Mouse (Mus musculus) embryonic facial prominence, embryonic 13.5 days (tissue): ENCODE results near the gene Usp4. TPM values are rescaled to one million over a fixed set of nuclear protein-coding genes. Genes with fewer than 3 reads are reported as not detected.
"Not testable (repeated sequence)": the region's sequence is repeated elsewhere in the genome, so short reads cannot be mapped to it uniquely, and the experiment has no call there.

Source experiments
- ATAC-seq: fragments of 200-750 bp; cut with Nextera tagmentation; 2 replicates; pipeline ENCODE4 v1.8.0; 2017; ENCODE audit warnings: low read depth; ENCODE audit not compliant: insufficient number of reproducible peaks, insufficient read depth, low FRiP score, low TSS enrichment
- H3K27ac ChIP-seq: fragments of 300-500 bp; sonication (generic); 2 replicates; pipeline ENCODE4 v1.5.1; 2015; ENCODE audit warnings: moderate library complexity, mild to moderate bottlenecking, inconsistent platforms
- H3K27me3 ChIP-seq: fragments of 300-500 bp; sonication (generic); 2 replicates; pipeline ENCODE4 v1.6.1; 2015; ENCODE audit warnings: mild to moderate bottlenecking, inconsistent platforms
- H3K36me3 ChIP-seq: fragments of 300-500 bp; sonication (generic); 2 replicates; pipeline ENCODE4 v1.6.1; 2015; ENCODE audit warnings: mild to moderate bottlenecking, inconsistent platforms
- H3K4me1 ChIP-seq: fragments of 300-500 bp; sonication (generic); 2 replicates; pipeline ENCODE4 v1.6.1; 2015; ENCODE audit warnings: inconsistent platforms
- H3K4me2 ChIP-seq: fragments of 300-500 bp; sonication (generic); 2 replicates; pipeline ENCODE4 v1.6.1; 2015; ENCODE audit warnings: moderate library complexity, mild to moderate bottlenecking, inconsistent platforms
- H3K4me3 ChIP-seq: fragments of 300-500 bp; sonication (generic); 2 replicates; pipeline ENCODE4 v1.5.1; 2015; ENCODE audit warnings: mild to moderate bottlenecking, inconsistent platforms
- H3K9ac ChIP-seq: fragments of 300-500 bp; sonication (generic); 2 replicates; pipeline ENCODE4 v1.6.1; 2015; ENCODE audit warnings: mild to moderate bottlenecking, inconsistent platforms
- H3K9me3 ChIP-seq: fragments of 300-500 bp; sonication (generic); 2 replicates; pipeline ENCODE4 v1.6.1; 2016; ENCODE audit warnings: inconsistent platforms
- WGBS: fragments of 180-500 bp; shearing (Covaris S2); methylation state at CpG from one replicate; pipeline ENCODE4 v1.1.7; 2015; ENCODE audit warnings: mixed read lengths; 5-methylcytosine and 5-hydroxymethylcytosine counted together
- polyA plus RNA-seq: library from polyadenylated mRNA; unstranded; fragments of >200 nt; fragmentation: Nextera tagmentation; extraction: Ambion mirVana; gene quantifications from 2 replicates; pipeline ENCODE4 v1.2.1, GENCODE M21; 2015

Gene Usp4
- 106 and 110 TPM in 2 replicates for polyA plus RNA-seq

GRCm38 (mm10) chr9:108347540-108348289 lies at the start of gene Usp4:
Gene Usp4, plus strand, starts transcription at chr9:108347853.
- peak within 1 kb of the TSS; percentile 93 for H3K4me3 ChIP-seq
- ATAC-seq, result peak; percentile 92
- H3K4me1 ChIP-seq, result peaks cover 14% of the 10 kb centered on the region
- peak within 1 kb of the TSS; percentile 92 for H3K9ac ChIP-seq
- peak within 1 kb of the TSS; percentile 97 for H3K27ac ChIP-seq
- no peaks in the 10 kb centered on the region for H3K9me3 ChIP-seq
- H3K36me3 ChIP-seq, result peaks cover 30% of the 10 kb centered on the region
- WGBS, result under 1% methylated on average over 62 of the region's 75 CpGs
- peak within 1 kb of the TSS; percentile 81 for H3K4me2 ChIP-seq
- H3K27me3 ChIP-seq, result no peaks in the 10 kb centered on the region

GRCm38 (mm10) chr9:108301853-108302252 lies 45.8 kb upstream of the Usp4 start:
- ATAC-seq, result no peak
- Histone ChIP-seq H3K27me3 (no peaks in the 10 kb centered on the region), H3K4me3 (no peak overlapping the region), H3K9ac (no peak overlapping the region), H3K27ac (no peak overlapping the region), H3K9me3 (no peaks in the 10 kb centered on the region), H3K36me3 (peaks cover 42% of the 10 kb centered on the region), H3K4me2 (no peak overlapping the region), H3K4me1 (peaks cover 6% of the 10 kb centered on the region)
- WGBS, result 84% methylated on average over 3 of the region's 3 CpGs

- Histone ChIP-seq H3K36me3 (peaks cover 38% of the 10 kb centered on the region), H3K27me3 (no peaks in the 10 kb centered on the region), H3K9ac (peak overlapping the region; percentile 89; the same call in 1 of the 2 replicates), H3K4me2 (peak overlapping the region; percentile 86), H3K4me1 (peaks cover 25% of the 10 kb centered on the region), H3K4me3 (peak overlapping the region; percentile 94), H3K27ac (no peak overlapping the region), H3K9me3 (no peaks in the 10 kb centered on the region)
- no peak for ATAC-seq
- WGBS, result 88% methylated on average over 4 of the region's 4 CpGs
These were observed 42.9 kb upstream of the Usp4 start for GRCm38 (mm10) chr9:108304716-108305115.

GRCm38 (mm10) chr9:108305170-108305569 lies 42.5 kb upstream of the Usp4 start:
- Histone ChIP-seq H3K27ac (peak overlapping the region; percentile 100), H3K27me3 (no peaks in the 10 kb centered on the region), H3K9me3 (no peaks in the 10 kb centered on the region), H3K4me3 (peak overlapping the region; percentile 94), H3K4me2 (peak overlapping the region; percentile 86), H3K36me3 (peaks cover 38% of the 10 kb centered on the region), H3K9ac (peak overlapping the region; percentile 89), H3K4me1 (peaks cover 25% of the 10 kb centered on the region)
- WGBS, result 4% methylated on average over 1 of the region's 1 CpGs
- ATAC-seq, result no peak

- peak within 1 kb of the TSS; percentile 86 for H3K4me2 ChIP-seq
- peak within 1 kb of the TSS; percentile 94 for H3K4me3 ChIP-seq
- H3K36me3 ChIP-seq, result peaks cover 31% of the 10 kb centered on the region
- peak; percentile 98 for ATAC-seq
- peaks cover 27% of the 10 kb centered on the region for H3K4me1 ChIP-seq
- H3K27me3 ChIP-seq, result no peaks in the 10 kb centered on the region
- peak within 1 kb of the TSS; percentile 98 for H3K9ac ChIP-seq
- WGBS, result under 1% methylated on average over 78 of the region's 81 CpGs
- H3K9me3 ChIP-seq, result no peaks in the 10 kb centered on the region
- H3K27ac ChIP-seq, result peak within 1 kb of the TSS; percentile 100
These were observed 41.8 kb upstream of the Usp4 start, which contains the start of the genes Rhoa and Tcta for GRCm38 (mm10) chr9:108305629-108306520. Gene Rhoa, plus strand, starts transcription at chr9:108306129. Gene Tcta, minus strand, starts transcription at chr9:108306160.

GRCm38 (mm10) chr9:108306571-108306980 lies 41.1 kb upstream of the Usp4 start:
- H3K27ac ChIP-seq, result peak overlapping the region; percentile 100
- 1% methylated on average over 48 of the region's 51 CpGs for WGBS

GRCm38 (mm10) chr9:108307021-108307807 lies 40.4 kb upstream of the Usp4 start:
- peaks cover 21% of the 10 kb centered on the region for H3K36me3 ChIP-seq
- no peak for ATAC-seq
- H3K27ac ChIP-seq, result peak overlapping the region; percentile 100
- peak overlapping the region; percentile 86 for H3K4me2 ChIP-seq
- no peaks in the 10 kb centered on the region for H3K27me3 ChIP-seq
- peak overlapping the region; percentile 98 for H3K9ac ChIP-seq
- WGBS, result 18% methylated on average over 12 of the region's 12 CpGs
- H3K4me1 ChIP-seq, result peaks cover 27% of the 10 kb centered on the region
- H3K4me3 ChIP-seq, result peak overlapping the region; percentile 94
- no peaks in the 10 kb centered on the region for H3K9me3 ChIP-seq

More at GRCm38 (mm10) chr9:108306571-108306980, 41.1 kb upstream of the Usp4 start:
- H3K9ac ChIP-seq, result peak overlapping the region; percentile 98
- H3K9me3 ChIP-seq, result no peaks in the 10 kb centered on the region
- no peaks in the 10 kb centered on the region for H3K27me3 ChIP-seq
- H3K4me3 ChIP-seq, result peak overlapping the region; percentile 94
- peaks cover 26% of the 10 kb centered on the region for H3K36me3 ChIP-seq
- H3K4me1 ChIP-seq, result peaks cover 27% of the 10 kb centered on the region
- peak overlapping the region; percentile 86 for H3K4me2 ChIP-seq
- peak; percentile 62 for ATAC-seq

- peaks cover 11% of the 10 kb centered on the region for H3K36me3 ChIP-seq
- H3K9me3 ChIP-seq, result no peaks in the 10 kb centered on the region
- H3K4me2 ChIP-seq, result peak overlapping the region; percentile 86
- peak overlapping the region; percentile 94 for H3K4me3 ChIP-seq
- 55% methylated on average over 2 of the region's 2 CpGs for WGBS
- no peaks in the 10 kb centered on the region for H3K27me3 ChIP-seq
- H3K27ac ChIP-seq, result no peak overlapping the region
- ATAC-seq, result no peak
- H3K9ac ChIP-seq, result peak overlapping the region; percentile 67
- peaks cover 27% of the 10 kb centered on the region for H3K4me1 ChIP-seq
These were observed 39.5 kb upstream of the Usp4 start for GRCm38 (mm10) chr9:108308141-108308540.

- peaks cover 35% of the 10 kb centered on the region for H3K36me3 ChIP-seq
- H3K4me1 ChIP-seq, result no peaks in the 10 kb centered on the region
- WGBS, result 94% methylated on average over 3 of the region's 3 CpGs
These were observed 30.1 kb upstream of the Usp4 start for GRCm38 (mm10) chr9:108317572-108317971.

GRCm38 (mm10) chr9:108318462-108318861 lies 29.2 kb upstream of the Usp4 start:
- no peak overlapping the region for H3K27ac ChIP-seq
- H3K4me3 ChIP-seq, result no peak overlapping the region
- 82% methylated on average over 2 of the region's 2 CpGs for WGBS
- H3K27me3 ChIP-seq, result no peaks in the 10 kb centered on the region
- no peak for ATAC-seq
- H3K4me1 ChIP-seq, result no peaks in the 10 kb centered on the region
- no peak overlapping the region for H3K9ac ChIP-seq
- H3K9me3 ChIP-seq, result no peaks in the 10 kb centered on the region
- peaks cover 38% of the 10 kb centered on the region for H3K36me3 ChIP-seq
- H3K4me2 ChIP-seq, result no peak overlapping the region

More at GRCm38 (mm10) chr9:108317572-108317971, 30.1 kb upstream of the Usp4 start:
- no peak for ATAC-seq
- Histone ChIP-seq H3K9ac (no peak overlapping the region), H3K4me3 (no peak overlapping the region), H3K27ac (no peak overlapping the region), H3K27me3 (no peaks in the 10 kb centered on the region), H3K9me3 (no peaks in the 10 kb centered on the region), H3K4me2 (no peak overlapping the region)

- ATAC-seq, H3K27me3 ChIP-seq, H3K9ac ChIP-seq, H3K4me3 ChIP-seq, H3K4me2 ChIP-seq, H3K4me1 ChIP-seq, H3K27ac ChIP-seq, H3K9me3 ChIP-seq: not testable (repeated sequence)
- 77% methylated on average over 7 of the region's 7 CpGs for WGBS
- peaks cover 34% of the 10 kb centered on the region for H3K36me3 ChIP-seq
These were observed 25.6 kb upstream of the Usp4 start for GRCm38 (mm10) chr9:108322054-108322453.
